Mouse (Mus musculus) stomach, embryonic 16.5 days (tissue): Measurements from ENCODE around the gene Fam174a. TPM values are rescaled to one million over a fixed set of nuclear protein-coding genes. Genes with fewer than 3 reads are reported as not detected.

Source experiments
- ATAC-seq: fragments of 200-750 bp; cut with Nextera tagmentation; 2 replicates; pipeline ENCODE4 v1.8.0; 2017; ENCODE audit warnings: moderate number of reproducible peaks, moderate TSS enrichment; ENCODE audit not compliant: insufficient read depth, low FRiP score
- H3K27ac ChIP-seq: fragments of 300-500 bp; sonication (generic); 2 replicates; pipeline ENCODE4 v1.5.1; 2014; ENCODE audit warnings: low read length
- H3K27me3 ChIP-seq: fragments of 300-500 bp; sonication (generic); 2 replicates; pipeline ENCODE4 v1.6.1; 2014; ENCODE audit warnings: low read length, control low read depth, mixed read lengths; ENCODE audit not compliant: control insufficient read depth, insufficient read depth
- H3K36me3 ChIP-seq: fragments of 300-500 bp; sonication (generic); 2 replicates; pipeline ENCODE4 v1.6.1; 2014; ENCODE audit warnings: low read length; ENCODE audit not compliant: control insufficient read depth, insufficient read depth
- H3K4me1 ChIP-seq: fragments of 300-500 bp; sonication (generic); 2 replicates; pipeline ENCODE4 v1.6.1; 2014; ENCODE audit warnings: low read length, control low read depth, mixed read lengths; ENCODE audit not compliant: control insufficient read depth, insufficient read depth
- H3K4me2 ChIP-seq: fragments of 300-500 bp; sonication (generic); 2 replicates; pipeline ENCODE4 v1.6.1; 2014; ENCODE audit warnings: low read depth, low read length, mixed read lengths
- H3K4me3 ChIP-seq: fragments of 300-500 bp; sonication (generic); replicated peaks from 2 replicates; pipeline ENCODE4 v1.5.1; 2014; ENCODE audit warnings: mild to moderate bottlenecking, low read length
- H3K9ac ChIP-seq: fragments of 300-500 bp; sonication (generic); 2 replicates; pipeline ENCODE4 v1.6.1; 2014; ENCODE audit warnings: low read length
- H3K9me3 ChIP-seq: fragments of 300-500 bp; sonication (generic); replicated peaks from 2 replicates; pipeline ENCODE4 v1.6.1; 2016; ENCODE audit warnings: low read length, control low read depth; ENCODE audit not compliant: control insufficient read depth
- WGBS: fragments of 180-500 bp; shearing (Covaris S2); extraction: QIAGEN DNeasy Blood & Tissue Kit; methylation state at CpG from one replicate; pipeline ENCODE4 v1.1.7; 2014; 5-methylcytosine and 5-hydroxymethylcytosine counted together
- polyA plus RNA-seq: library from polyadenylated mRNA; unstranded; fragments of >200 nt; fragmentation: Nextera tagmentation; extraction: Ambion mirVana; gene quantifications from 2 replicates; pipeline ENCODE4 v1.2.1, GENCODE M21; 2015

Fam174a gene
- polyA plus RNA-seq, 1 experiment from 2014 or later, result 24.4 TPM

- no peaks in the 10 kb centered on the region for H3K9me3 ChIP-seq
- ATAC-seq, result no peak
These were observed 62.0 kb downstream of the Fam174a start for GRCm38 (mm10) chr1:95375443-95375842.

GRCm38 (mm10) chr1:95381028-95381427 lies 67.6 kb downstream of the Fam174a start:
- ATAC-seq, result no peak
- Histone ChIP-seq H3K4me1 (no peaks in the 10 kb centered on the region), H3K36me3 (no peaks in the 10 kb centered on the region), H3K27me3 (no peaks in the 10 kb centered on the region), H3K27ac (no peak overlapping the region), H3K9ac (no peak overlapping the region), H3K4me3 (no peak overlapping the region), H3K4me2 (no peak overlapping the region), H3K9me3 (no peaks in the 10 kb centered on the region)
- WGBS, result 81% methylated on average over 2 of the region's 2 CpGs

More at GRCm38 (mm10) chr1:95375443-95375842, 62.0 kb downstream of the Fam174a start:
- H3K4me1 ChIP-seq, result no peaks in the 10 kb centered on the region
- no peak overlapping the region for H3K9ac ChIP-seq
- no peak overlapping the region for H3K27ac ChIP-seq
- H3K4me2 ChIP-seq, result no peak overlapping the region
- no peaks in the 10 kb centered on the region for H3K36me3 ChIP-seq
- 64% methylated on average over 6 of the region's 6 CpGs for WGBS
- H3K4me3 ChIP-seq, result no peak overlapping the region
- no peaks in the 10 kb centered on the region for H3K27me3 ChIP-seq
